Mouse (Mus musculus) lung, postnatal 25 days (tissue): ENCODE results near the gene Rbm15b.

Source experiments
- DNase-seq: peaks from one replicate; pipeline ENCODE4 v3.0.0; 2022; ENCODE audit warnings: low spot score

Rbm15b gene

DNA sequence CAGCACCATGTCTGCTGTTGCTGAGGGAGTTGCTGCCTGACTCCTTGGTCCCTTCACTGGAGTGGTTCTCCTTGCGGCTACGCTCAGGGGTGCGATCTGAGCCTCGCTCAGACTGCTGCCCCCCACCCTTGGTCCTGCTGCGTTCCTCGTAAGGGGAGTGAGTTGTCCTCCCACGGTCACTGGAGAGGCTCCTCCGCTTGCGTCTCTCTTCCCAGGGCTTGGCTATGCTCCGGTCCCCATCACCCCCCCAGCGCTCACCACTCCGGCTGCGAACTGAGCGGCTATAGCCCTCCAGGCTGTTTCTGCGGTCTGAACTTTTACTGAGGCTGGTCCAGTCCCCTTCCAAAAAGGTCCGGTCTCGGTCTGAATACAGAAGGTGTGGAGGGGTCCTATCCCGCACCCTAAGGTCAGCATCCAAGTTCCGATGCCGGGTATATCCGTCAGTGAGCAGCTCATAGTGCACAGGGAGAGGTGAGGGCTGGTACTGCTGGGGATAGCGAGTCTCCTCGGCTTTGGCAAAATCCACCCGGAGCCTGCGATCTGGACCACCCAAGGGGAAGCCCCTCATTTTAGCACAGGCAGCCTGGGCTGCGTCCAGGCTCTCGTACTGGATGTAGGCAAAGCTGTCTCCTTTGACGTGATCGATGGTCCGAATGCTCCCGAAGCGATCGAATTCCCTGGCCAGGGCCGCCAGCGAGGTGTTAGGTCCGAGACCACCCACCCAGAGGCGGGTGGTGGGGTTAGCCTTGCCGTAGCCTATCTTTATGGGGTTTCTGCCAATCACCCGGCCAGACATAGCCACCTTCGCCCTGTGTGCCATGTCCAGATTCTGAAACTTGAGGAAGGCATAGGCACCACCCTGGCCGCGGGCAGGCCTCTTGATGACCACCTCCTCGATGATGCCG, 2.0 kb downstream of the Rbm15b start:
- DNase-seq, result no peak

GRCm38 (mm10) chr9:106884306-106884705, 2.9 kb downstream of the Rbm15b start:
- no peak for DNase-seq

GRCm38 (mm10) chr9:106883085-106883484, 4.1 kb downstream of the Rbm15b start:
- no peak for DNase-seq

DNA sequence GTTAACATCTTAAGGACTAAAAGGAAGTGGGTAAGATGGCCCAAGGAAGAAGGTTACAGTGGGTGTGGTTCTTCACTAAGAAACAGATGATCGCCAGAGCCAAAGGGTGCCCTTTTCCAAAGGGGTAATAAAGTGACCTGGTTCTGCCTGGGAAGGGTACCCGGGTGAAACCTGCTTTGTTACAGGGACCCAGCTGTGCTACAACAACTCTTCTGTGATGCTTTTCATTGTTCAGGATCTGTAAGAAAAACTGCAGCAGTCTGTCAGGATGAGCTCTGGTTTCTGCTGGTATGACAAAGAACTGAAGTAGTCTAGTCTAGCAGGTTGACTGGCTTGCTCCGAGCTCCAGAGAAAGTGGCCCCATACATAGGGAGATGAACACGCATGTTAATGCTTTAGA, 5.1 kb downstream of the Rbm15b start:
- no peak for DNase-seq

GRCm38 (mm10) chr9:106881071-106881755, 6.0 kb downstream of the Rbm15b start:
- DNase-seq, result no peak

DNA sequence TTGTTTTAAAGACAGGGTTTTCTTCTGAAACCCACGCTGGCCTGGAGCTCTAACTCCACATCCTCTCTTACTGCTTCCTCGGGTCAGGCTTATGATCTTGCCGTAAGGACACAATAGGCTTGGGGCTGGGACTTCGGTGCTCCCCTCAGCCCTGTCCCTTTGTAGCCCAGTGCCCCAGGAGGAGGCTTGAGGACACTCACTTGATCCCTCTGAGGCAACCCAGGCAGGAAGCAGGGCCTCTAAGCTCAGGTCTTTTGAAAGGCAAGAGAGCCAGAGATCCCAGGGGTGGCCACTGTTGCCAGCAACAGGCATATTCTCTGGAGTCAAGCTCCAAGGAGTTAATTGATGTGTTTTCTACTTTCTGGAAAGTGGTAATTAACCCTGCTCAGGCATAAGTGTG, 7.8 kb downstream of the Rbm15b start:
- DNase-seq, result no peak

- no peak for DNase-seq
Observed at GRCm38 (mm10) chr9:106876666-106877065, 10.6 kb downstream of the Rbm15b start.

GRCm38 (mm10) chr9:106874216-106874615, 13.0 kb downstream of the Rbm15b start:
- DNase-seq, result no peak

- DNase-seq, result no peak
Observed at GRCm38 (mm10) chr9:106858036-106858435, 29.2 kb downstream of the Rbm15b start.

DNA sequence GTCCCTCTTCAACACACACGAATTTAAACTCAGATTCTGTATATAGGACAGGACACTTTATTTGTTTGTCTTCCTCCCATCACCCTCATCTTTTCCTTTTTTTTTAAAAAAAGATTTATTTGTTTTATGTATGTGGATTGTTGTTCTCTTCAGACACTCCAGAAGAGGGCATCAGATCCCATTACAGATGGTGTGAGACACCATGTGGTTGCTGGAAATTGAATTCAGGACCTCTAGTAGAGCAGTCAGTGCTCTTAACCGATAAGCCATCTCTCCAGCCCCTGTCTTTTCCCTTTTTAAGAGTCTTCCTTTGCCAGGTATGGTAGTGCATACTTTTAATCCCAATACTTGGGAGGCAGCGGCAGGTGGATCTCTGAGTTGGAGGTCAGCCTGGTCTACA, 30.6 kb downstream of the Rbm15b start:
- DNase-seq, result no peak

DNA sequence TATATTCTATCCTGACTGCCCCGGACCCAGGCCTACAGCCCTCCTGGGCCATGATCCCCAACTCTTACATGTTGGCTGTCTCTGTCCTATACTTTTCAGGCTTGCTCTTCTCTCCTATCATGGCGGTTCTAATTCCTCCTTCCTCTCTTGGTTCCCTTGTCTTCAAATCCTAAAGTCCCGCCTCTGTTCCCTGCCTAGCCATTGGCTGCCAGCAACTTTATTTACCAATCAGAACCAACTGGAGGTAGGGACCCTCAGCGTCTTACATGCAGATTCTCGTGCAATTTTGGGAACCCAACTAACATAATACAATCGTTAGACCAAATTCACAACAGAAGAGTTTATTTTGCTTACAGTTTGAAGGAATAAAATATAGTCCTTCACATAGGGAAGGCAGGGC, 44.4 kb downstream of the Rbm15b start:
- DNase-seq, result no peak

DNA sequence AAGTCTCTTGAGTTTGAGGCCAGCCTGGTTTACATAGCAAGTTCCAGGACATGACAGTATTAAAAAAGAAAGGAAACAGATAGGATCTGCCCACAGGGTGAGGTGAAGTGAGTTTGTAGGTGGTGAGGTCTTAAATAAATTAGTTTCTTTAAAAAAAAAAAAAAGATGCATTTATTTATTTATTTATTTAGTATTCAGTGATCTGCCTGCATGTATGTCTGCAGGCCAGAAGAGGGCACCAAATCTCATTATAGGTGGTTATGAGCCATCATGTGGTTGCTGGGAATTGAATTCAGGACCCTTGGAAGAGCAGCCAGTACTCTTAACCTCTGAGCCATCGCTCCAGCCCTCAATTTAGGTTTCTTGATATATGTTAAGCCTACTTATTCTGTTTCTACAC, 46.7 kb downstream of the Rbm15b start:
- DNase-seq, result no peak
